Mouse (Mus musculus) liver, adult (tissue): Measurements from ENCODE around the gene Mup11.
"Not testable (repeated sequence)": the region's sequence is repeated elsewhere in the genome, so short reads cannot be mapped to it uniquely, and the experiment has no call there.

ENCODE experiments used
- GATA4 ChIP-seq: IDR thresholded peaks from 2 replicates; pipeline ENCODE4 v1.6.1; 2014; ENCODE audit warnings: mild to moderate bottlenecking, low read length; ENCODE audit not compliant: insufficient replicate concordance

Mup11 gene

GRCm38 (mm10) chr4:60662311-60662710 is at the start of gene Mup11:
Mup11 (minus strand) TSS chr4:60662411.
- TF ChIP-seq GATA4: not testable (repeated sequence)
